Mouse (Mus musculus): Measurements from ENCODE around the gene Kctd13.

Kctd13 gene

GRCm38 (mm10) chr7:126981601-126982000 lies 52.9 kb downstream of the Kctd13 start:
- no peak for DNase-seq (ENCODE audit: low spot score in 2 of 2)

GRCm38 (mm10) chr7:126982054-126982453 lies 53.4 kb downstream of the Kctd13 start:
- no peak for DNase-seq (ENCODE audit: low spot score in 2 of 2)

DNA sequence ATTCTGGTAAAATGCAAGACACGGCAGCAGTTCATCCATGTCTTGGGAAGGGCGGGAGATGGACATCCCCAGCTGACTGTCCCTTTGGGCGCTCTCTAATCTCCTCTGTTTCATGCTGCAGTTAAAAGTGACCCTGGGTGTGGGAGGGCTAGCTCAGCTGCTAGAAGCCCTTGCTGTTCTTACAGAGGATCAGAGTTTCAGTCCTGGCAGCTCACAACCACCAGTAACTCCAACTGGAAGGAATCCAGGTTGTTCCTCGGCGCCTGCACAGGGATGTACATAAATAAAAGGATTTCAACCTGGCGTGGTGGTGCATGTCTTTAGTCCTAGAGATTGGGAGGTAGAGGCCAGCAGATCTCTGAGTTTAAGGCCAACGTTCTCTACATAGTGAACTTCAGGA lies 54.4 kb downstream of the Kctd13 start:
- no peak for DNase-seq (ENCODE audit: low spot score in 2 of 2)

- no peak for DNase-seq (ENCODE audit: low spot score in 2 of 2)
Observed at GRCm38 (mm10) chr7:126984667-126985444, 56.2 kb downstream of the Kctd13 start.

DNA sequence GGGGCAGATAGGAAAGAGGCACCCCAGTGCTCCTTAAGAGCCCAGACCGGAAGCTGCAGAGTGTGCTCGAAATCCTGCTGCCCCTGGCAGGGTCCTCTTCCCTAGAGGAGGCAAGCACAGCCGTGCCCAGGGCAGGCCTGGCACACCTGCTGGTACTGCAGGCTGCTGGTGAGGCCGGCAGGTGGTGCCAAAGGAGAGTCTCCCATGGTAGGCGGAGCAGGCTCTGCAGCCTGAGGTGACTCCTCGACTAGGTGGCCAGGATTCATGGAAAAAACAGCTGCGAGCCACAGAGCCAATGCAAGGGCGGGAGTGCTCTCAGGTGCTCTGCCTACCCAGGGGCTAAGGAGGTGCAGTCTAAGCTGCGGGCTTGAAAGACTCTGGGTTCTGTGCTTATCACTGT lies 57.6 kb downstream of the Kctd13 start:
- peak in 1 of 2 experiments; percentile 27 for DNase-seq (ENCODE audit: low spot score in 2 of 2)

- no peak for DNase-seq (ENCODE audit: low spot score in 2 of 2)
Observed at GRCm38 (mm10) chr7:126988816-126989215, 60.1 kb downstream of the Kctd13 start.
